Mouse (Mus musculus): ENCODE measurements around the gene Dclre1b. TPM values are rescaled to one million over a fixed set of nuclear protein-coding genes. Genes with fewer than 3 reads are reported as not detected.
"Not testable (repeated sequence)": the region's sequence is repeated elsewhere in the genome, so short reads cannot be mapped to it uniquely, and the experiment has no call there.

Dclre1b gene
- polyA plus RNA-seq, 1 experiment from 2014 or later, result 18.8 TPM

DNA sequence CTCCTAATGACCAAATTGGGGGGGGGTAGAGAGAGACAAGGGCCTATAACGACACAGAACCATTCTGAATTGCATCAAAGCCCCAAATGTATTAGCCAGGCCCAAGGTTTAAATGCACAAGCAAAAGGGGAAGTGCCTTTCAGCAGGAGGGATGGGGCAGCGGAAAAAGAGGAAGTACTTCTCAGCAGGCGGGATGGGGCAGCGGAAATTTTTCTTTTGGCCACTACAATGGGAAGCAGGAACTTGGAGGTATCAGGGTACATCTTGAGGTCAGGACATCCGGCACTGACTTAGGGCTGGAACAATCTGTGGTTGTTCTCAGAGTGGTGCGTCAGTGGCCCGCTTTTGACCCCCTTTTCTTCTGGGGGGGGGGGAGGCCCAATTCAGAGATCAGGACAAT is 31.7 kb upstream of the Dclre1b start:
- 96% methylated on average over 7 of the region's 7 CpGs for WGBS
- H3K4me1 ChIP-seq (replicated peaks; ENCODE audit: control insufficient read depth, insufficient read depth, low read length); H3K27ac ChIP-seq; DNase-seq (ENCODE audit: low spot score); H3K36me3 ChIP-seq (replicated peaks; ENCODE audit: control insufficient read depth, insufficient read depth); H3K4me3 ChIP-seq (replicated peaks; ENCODE audit: low read length); H3K27me3 ChIP-seq (ENCODE audit: control insufficient read depth, insufficient read depth, low read length); ATAC-seq (ENCODE audit: low FRiP score); H3K9me3 ChIP-seq (ENCODE audit: control insufficient read depth, low read length); H3K4me2 ChIP-seq (replicated peaks); H3K9ac ChIP-seq: not testable (repeated sequence)

DNA sequence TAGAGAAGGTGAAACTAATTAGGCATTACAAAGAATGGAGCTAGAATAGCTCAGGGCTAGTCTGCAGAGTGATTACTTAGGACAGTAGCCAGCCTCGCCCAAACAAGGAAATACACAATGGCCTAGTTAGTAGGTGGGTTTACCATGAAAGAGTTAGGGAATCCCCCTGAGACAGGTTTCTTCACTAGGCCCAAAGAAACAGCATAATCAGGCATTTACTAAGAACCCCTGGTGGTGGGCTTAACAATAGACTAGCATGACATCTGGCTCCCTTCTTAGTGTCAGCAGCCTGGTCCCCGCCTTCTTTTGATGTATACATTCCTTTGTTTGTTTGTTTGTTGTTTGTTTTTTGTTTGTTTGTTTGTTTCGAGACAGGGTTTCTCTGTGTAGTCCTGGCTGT is 31.0 kb upstream of the Dclre1b start:
- not testable (repeated sequence) for H3K4me2 ChIP-seq (replicated peaks); ATAC-seq (ENCODE audit: low FRiP score); DNase-seq (ENCODE audit: low spot score); H3K4me3 ChIP-seq (replicated peaks; ENCODE audit: low read length); H3K36me3 ChIP-seq (replicated peaks; ENCODE audit: control insufficient read depth, insufficient read depth); H3K27me3 ChIP-seq (ENCODE audit: control insufficient read depth, insufficient read depth, low read length); H3K9me3 ChIP-seq (ENCODE audit: control insufficient read depth, low read length); H3K9ac ChIP-seq; H3K4me1 ChIP-seq (replicated peaks; ENCODE audit: control insufficient read depth, insufficient read depth, low read length); H3K27ac ChIP-seq
- 67% methylated on average over 3 of the region's 3 CpGs for WGBS

DNA sequence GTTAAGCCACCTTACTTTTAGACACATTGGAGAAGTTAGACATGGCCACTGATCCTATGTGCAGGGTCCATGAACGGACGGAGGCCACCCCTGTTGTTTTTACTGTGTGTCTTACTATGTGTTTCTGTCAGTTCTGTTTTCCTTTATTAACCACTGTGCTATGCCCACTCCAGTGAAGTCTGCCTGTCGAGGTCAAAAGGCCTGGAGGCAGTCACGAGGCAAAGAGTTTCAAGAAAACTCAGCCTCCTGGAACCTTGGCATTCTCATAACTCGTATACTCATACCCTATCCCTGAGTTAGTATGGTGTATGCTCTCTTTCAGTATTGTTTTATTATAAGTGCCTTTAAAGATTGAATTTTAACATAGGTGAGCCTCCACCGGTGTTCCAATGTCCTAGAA is 30.5 kb upstream of the Dclre1b start:
- no peak overlapping the region for H3K4me3 ChIP-seq (replicated peaks; ENCODE audit: low read length)
- H3K27me3 ChIP-seq (ENCODE audit: control insufficient read depth, insufficient read depth, low read length), result no peaks in the 10 kb centered on the region
- no peak overlapping the region for H3K27ac ChIP-seq
- H3K36me3 ChIP-seq (replicated peaks; ENCODE audit: control insufficient read depth, insufficient read depth), result no peaks in the 10 kb centered on the region
- H3K9me3 ChIP-seq (ENCODE audit: control insufficient read depth, low read length), result no peaks in the 10 kb centered on the region
- H3K4me2 ChIP-seq (replicated peaks), result no peak overlapping the region
- H3K4me1 ChIP-seq (replicated peaks; ENCODE audit: control insufficient read depth, insufficient read depth, low read length), result no peaks in the 10 kb centered on the region
- ATAC-seq (ENCODE audit: low FRiP score) (no peak), DNase-seq (ENCODE audit: low spot score) (no peak)
- no peak overlapping the region for H3K9ac ChIP-seq
- 93% methylated on average over 6 of the region's 6 CpGs for WGBS

DNA sequence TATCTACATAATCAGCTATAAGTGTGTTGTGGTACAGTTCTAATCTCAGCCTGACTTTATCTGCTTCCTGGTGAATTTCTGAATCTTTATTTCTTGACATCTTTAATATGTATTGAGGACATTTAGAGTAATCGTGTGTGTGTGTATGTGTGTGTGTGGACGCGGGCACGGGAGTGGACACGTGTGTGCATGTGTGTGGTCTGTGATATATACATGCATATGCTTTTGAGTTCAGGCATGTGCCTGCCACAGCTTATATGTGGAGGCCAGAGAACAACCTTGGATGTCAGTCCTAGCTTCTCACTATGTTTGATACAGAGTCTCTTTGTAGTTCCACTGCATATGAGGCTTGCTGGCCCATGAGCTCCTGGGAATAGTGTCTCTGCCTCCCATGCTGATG is 27.2 kb upstream of the Dclre1b start:
- H3K4me2 ChIP-seq (replicated peaks), result no peak overlapping the region
- H3K27ac ChIP-seq, result no peak overlapping the region
- no peaks in the 10 kb centered on the region for H3K4me1 ChIP-seq (replicated peaks; ENCODE audit: control insufficient read depth, insufficient read depth, low read length)
- ATAC-seq (ENCODE audit: low FRiP score), result no peak
- H3K27me3 ChIP-seq (ENCODE audit: control insufficient read depth, insufficient read depth, low read length), result no peaks in the 10 kb centered on the region
- no peak overlapping the region for H3K4me3 ChIP-seq (replicated peaks; ENCODE audit: low read length)
- no peaks in the 10 kb centered on the region for H3K9me3 ChIP-seq (ENCODE audit: control insufficient read depth, low read length)
- no peak for DNase-seq (ENCODE audit: low spot score)
- 97% methylated on average over 5 of the region's 5 CpGs for WGBS
- H3K9ac ChIP-seq, result no peak overlapping the region
- no peaks in the 10 kb centered on the region for H3K36me3 ChIP-seq (replicated peaks; ENCODE audit: control insufficient read depth, insufficient read depth)

DNA sequence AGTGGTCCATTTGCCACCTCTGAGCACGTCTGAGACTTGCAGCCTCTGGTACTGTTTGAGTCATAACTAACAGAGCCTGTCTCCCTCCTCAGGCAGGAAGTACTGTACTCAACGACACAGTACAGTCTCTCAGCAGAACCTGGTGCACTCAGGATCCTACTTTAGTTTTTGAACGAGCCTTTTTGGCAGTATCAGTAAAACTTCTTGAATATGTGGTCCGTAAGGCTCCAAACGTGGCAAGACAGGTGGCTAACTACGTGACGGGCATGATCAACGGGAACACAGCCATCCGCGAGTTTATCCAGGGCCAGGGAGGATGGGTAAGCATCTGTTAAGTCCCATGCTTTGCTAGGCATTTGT is 26.7 kb upstream of the Dclre1b start:
- no peaks in the 10 kb centered on the region for H3K9me3 ChIP-seq (ENCODE audit: control insufficient read depth, low read length)
- H3K36me3 ChIP-seq (replicated peaks; ENCODE audit: control insufficient read depth, insufficient read depth), result no peaks in the 10 kb centered on the region
- no peak overlapping the region for H3K4me2 ChIP-seq (replicated peaks)
- 86% methylated on average over 10 of the region's 10 CpGs for WGBS
- H3K4me3 ChIP-seq (replicated peaks; ENCODE audit: low read length), result no peak overlapping the region
- DNase-seq (ENCODE audit: low spot score) (no peak), ATAC-seq (ENCODE audit: low FRiP score) (no peak)
- H3K27me3 ChIP-seq (ENCODE audit: control insufficient read depth, insufficient read depth, low read length), result no peaks in the 10 kb centered on the region
- H3K9ac ChIP-seq, result no peak overlapping the region
- H3K4me1 ChIP-seq (replicated peaks; ENCODE audit: control insufficient read depth, insufficient read depth, low read length), result no peaks in the 10 kb centered on the region
- H3K27ac ChIP-seq, result no peak overlapping the region

DNA sequence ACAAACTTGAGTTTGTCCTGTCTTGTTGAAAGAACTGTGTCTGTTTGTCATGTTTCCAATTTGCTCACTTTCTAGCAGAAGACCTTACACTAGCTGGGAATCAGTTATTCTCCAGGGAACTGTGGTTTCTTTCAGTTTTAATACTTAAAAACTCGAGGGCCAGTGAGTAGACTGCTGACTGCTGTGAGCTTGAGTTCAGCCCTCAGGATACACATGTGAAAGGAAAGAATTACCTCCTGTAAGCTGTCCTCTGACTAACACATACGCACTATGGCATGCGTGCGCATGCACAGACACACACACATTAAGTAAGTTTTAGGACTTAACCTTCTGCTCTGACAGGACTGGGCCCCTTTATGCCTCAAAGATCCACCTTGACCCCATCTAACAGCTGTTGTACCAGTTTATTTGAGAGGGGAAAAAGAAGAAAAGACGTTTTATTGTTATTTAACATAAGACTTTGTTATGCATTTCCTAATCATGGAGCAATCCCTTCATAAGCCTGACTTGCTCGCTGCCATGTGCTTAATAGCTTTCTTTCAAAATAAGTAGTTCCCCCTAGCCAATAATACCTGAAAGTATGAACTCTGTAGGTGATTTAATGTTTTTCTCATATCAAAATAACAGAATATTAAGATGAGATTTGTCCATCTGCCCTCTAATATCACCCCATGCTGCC is 26.2 kb upstream of the Dclre1b start:
- 83% methylated on average over 6 of the region's 6 CpGs for WGBS
- DNase-seq (ENCODE audit: low spot score) (no peak), ATAC-seq (ENCODE audit: low FRiP score) (no peak)
- Histone ChIP-seq H3K4me2 (replicated peaks) (no peak overlapping the region), H3K9me3 (ENCODE audit: control insufficient read depth, low read length) (no peaks in the 10 kb centered on the region), H3K4me3 (replicated peaks; ENCODE audit: low read length) (no peak overlapping the region), H3K36me3 (replicated peaks; ENCODE audit: control insufficient read depth, insufficient read depth) (no peaks in the 10 kb centered on the region), H3K4me1 (replicated peaks; ENCODE audit: control insufficient read depth, insufficient read depth, low read length) (no peaks in the 10 kb centered on the region), H3K9ac (no peak overlapping the region), H3K27ac (no peak overlapping the region), H3K27me3 (ENCODE audit: control insufficient read depth, insufficient read depth, low read length) (no peaks in the 10 kb centered on the region)

DNA sequence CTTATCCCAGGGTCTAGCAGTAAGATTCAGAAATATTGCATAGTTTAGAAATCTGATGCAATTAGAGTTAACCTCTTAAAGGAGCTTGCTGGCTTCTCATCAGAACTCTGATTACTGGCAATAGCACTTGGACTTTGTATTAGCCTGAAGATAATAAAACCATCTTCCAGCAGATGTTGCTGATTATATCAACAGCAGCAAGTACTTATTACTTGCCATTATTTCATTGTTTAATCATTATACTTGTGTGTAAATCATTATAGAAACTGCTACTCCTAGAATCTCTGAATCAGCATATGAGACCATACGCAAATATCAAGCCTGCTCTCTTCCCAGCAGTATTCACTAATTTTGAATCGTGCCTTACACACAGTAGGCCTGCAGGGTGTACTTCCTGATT is 24.8 kb upstream of the Dclre1b start:
- 95% methylated on average over 2 of the region's 2 CpGs for WGBS
- no peaks in the 10 kb centered on the region for H3K27me3 ChIP-seq (ENCODE audit: control insufficient read depth, insufficient read depth, low read length)
- no peak for ATAC-seq (ENCODE audit: low FRiP score)

DNA sequence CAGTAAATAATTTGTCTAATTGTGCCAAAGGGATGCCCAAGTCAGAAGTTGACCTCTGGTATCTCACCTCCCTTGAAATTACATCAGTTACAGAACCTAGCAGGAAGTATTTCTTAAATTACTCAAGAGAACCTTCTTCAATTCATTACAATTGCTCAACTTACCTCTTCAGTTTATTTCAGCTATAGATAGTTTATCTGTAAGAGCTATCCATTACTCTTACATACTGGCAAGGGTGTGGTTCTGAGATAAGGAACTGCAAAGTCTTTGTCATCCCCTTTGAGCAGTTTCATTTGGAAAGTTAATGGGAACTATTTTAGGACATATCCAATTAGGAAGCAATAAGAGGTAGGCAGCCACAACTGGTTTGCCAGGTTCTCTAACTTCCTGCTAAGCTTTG is 23.2 kb upstream of the Dclre1b start, which contains the start of gene Bcl2l15:
Bcl2l15 (plus strand) TSS at position 176 of the 400 bp plus-strand sequence.
- no peak within 1 kb of the TSS for H3K27ac ChIP-seq

More for the DNA sequence above, 24.8 kb upstream of the Dclre1b start:
- Histone ChIP-seq H3K9me3 (ENCODE audit: control insufficient read depth, low read length) (no peaks in the 10 kb centered on the region), H3K9ac (no peak overlapping the region), H3K36me3 (replicated peaks; ENCODE audit: control insufficient read depth, insufficient read depth) (no peaks in the 10 kb centered on the region), H3K4me2 (replicated peaks) (no peak overlapping the region), H3K27ac (no peak overlapping the region), H3K4me1 (replicated peaks; ENCODE audit: control insufficient read depth, insufficient read depth, low read length) (no peaks in the 10 kb centered on the region), H3K4me3 (replicated peaks; ENCODE audit: low read length) (no peak overlapping the region)
- no peak for DNase-seq (ENCODE audit: low spot score)

DNA sequence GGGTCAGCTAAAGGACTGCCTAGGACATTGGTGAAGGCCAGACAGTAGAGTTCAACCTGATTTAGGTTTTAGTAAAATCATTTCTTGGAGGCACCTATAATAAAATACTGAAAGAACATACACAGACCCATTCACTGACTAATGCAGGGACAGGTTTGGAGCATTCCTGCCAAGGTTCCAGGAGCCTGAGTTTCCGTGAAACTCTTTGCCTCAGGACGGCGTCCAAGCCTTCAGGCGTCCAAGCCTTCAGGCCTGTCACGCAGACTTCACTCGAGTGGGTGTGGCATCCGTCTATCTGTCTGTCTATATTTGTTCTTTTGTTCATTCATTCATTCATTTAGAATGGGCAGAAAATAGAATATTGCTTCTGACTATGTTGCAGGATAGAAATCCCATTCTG is 21.9 kb upstream of the Dclre1b start:
- Histone ChIP-seq H3K4me1 (replicated peaks; ENCODE audit: control insufficient read depth, insufficient read depth, low read length) (no peaks in the 10 kb centered on the region), H3K27ac (no peak overlapping the region), H3K27me3 (ENCODE audit: control insufficient read depth, insufficient read depth, low read length) (no peaks in the 10 kb centered on the region), H3K4me3 (replicated peaks; ENCODE audit: low read length) (no peak overlapping the region), H3K4me2 (replicated peaks) (no peak overlapping the region), H3K36me3 (replicated peaks; ENCODE audit: control insufficient read depth, insufficient read depth) (no peaks in the 10 kb centered on the region), H3K9me3 (ENCODE audit: control insufficient read depth, low read length) (no peaks in the 10 kb centered on the region), H3K9ac (no peak overlapping the region)
- WGBS, result 85% methylated on average over 7 of the region's 7 CpGs
- DNase-seq (ENCODE audit: low spot score) (no peak), ATAC-seq (ENCODE audit: low FRiP score) (no peak)

More for the DNA sequence above, 23.2 kb upstream of the Dclre1b start, which contains the start of gene Bcl2l15:
- no peaks in the 10 kb centered on the region for H3K4me1 ChIP-seq (replicated peaks; ENCODE audit: control insufficient read depth, insufficient read depth, low read length)
- no peaks in the 10 kb centered on the region for H3K27me3 ChIP-seq (ENCODE audit: control insufficient read depth, insufficient read depth, low read length)
- no peak within 1 kb of the TSS for H3K4me2 ChIP-seq (replicated peaks)
- H3K9ac ChIP-seq, result no peak within 1 kb of the TSS
- DNase-seq (ENCODE audit: low spot score) (no peak), ATAC-seq (ENCODE audit: low FRiP score) (no peak)
- H3K9me3 ChIP-seq (ENCODE audit: control insufficient read depth, low read length), result no peaks in the 10 kb centered on the region
- H3K36me3 ChIP-seq (replicated peaks; ENCODE audit: control insufficient read depth, insufficient read depth), result no peaks in the 10 kb centered on the region
- no peak within 1 kb of the TSS for H3K4me3 ChIP-seq (replicated peaks; ENCODE audit: low read length)

DNA sequence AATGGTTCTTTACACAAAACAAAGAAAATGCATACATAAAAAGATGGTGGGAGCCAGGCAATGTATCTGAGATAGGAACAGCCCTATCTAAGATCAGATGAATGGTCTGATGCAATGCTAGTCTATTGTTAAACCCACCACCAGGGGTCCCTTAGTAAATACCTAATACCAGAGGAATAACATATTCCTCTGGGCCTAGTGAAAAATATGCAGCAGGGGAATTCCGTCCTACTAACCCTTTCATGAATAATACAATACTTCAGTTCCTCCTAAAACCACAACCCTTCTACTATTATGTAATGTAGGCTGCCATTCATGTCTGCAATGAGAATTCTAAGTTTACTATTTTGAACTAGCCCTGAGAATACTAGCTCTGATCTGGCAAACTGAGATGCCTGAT is 21.4 kb upstream of the Dclre1b start:
- not testable (repeated sequence) for ATAC-seq (ENCODE audit: low FRiP score); H3K4me1 ChIP-seq (replicated peaks; ENCODE audit: control insufficient read depth, insufficient read depth, low read length); H3K27me3 ChIP-seq (ENCODE audit: control insufficient read depth, insufficient read depth, low read length); DNase-seq (ENCODE audit: low spot score); H3K9ac ChIP-seq; H3K27ac ChIP-seq; H3K9me3 ChIP-seq (ENCODE audit: control insufficient read depth, low read length); H3K4me3 ChIP-seq (replicated peaks; ENCODE audit: low read length); H3K4me2 ChIP-seq (replicated peaks); H3K36me3 ChIP-seq (replicated peaks; ENCODE audit: control insufficient read depth, insufficient read depth)
- WGBS, result 52% methylated on average over 1 of the region's 1 CpGs

Data from hindbrain, embryonic 14.5 days (tissue).